Mouse (Mus musculus): ENCODE results near the gene Cnp. TPM values are rescaled to one million over a fixed set of nuclear protein-coding genes. Genes with fewer than 3 reads are reported as not detected.

The Cnp gene
- 155 TPM for polyA plus RNA-seq (2017; shearing (Covaris generic))

GRCm38 (mm10) chr11:100574708-100575483 lies at the start of gene Cnp:
Cnp (plus strand) TSS chr11:100574904.

GRCm38 (mm10) chr11:100527458-100528374 lies 47.0 kb upstream of the Cnp start, which contains the start of gene Acly:
Acly (minus strand) TSS chr11:100528000.

GRCm38 (mm10) chr11:100544832-100545745 lies 29.6 kb upstream of the Cnp start, which contains the start of gene Ttc25:
Ttc25 (plus strand) TSS chr11:100545607.

GRCm38 (mm10) chr11:100618761-100619484 lies 44.2 kb downstream of the Cnp start, which contains the start of gene Nkiras2:
Nkiras2 (plus strand) TSS chr11:100619244.

GRCm38 (mm10) chr11:100619982-100620381 lies 45.3 kb downstream of the Cnp start, which contains the start of gene Dnajc7:
Dnajc7 (minus strand) TSS chr11:100620168.

Other genes with a start within 250 kb of the Cnp start
- not detected for gene Gast, start 240.5 kb upstream of the Cnp start, polyA plus RNA-seq (2017; shearing (Covaris generic))
- gene Hap1, start 218.8 kb upstream of the Cnp start, polyA plus RNA-seq (2017; shearing (Covaris generic)), result 1.8 TPM
- gene Jup, start 177.1 kb upstream of the Cnp start, polyA plus RNA-seq (2017; shearing (Covaris generic)), result 3.7 TPM
- gene P3h4, start 160.1 kb upstream of the Cnp start, polyA plus RNA-seq (2017; shearing (Covaris generic)), result not detected
- not detected for gene Fkbp10, start 159.2 kb upstream of the Cnp start, polyA plus RNA-seq (2017; shearing (Covaris generic))
- 86.0 TPM for gene Nt5c3b, start 133.1 kb upstream of the Cnp start, polyA plus RNA-seq (2017; shearing (Covaris generic))
- not detected for gene Klhl10, start 133.0 kb upstream of the Cnp start, polyA plus RNA-seq (2017; shearing (Covaris generic))
- gene Klhl11, start 102.2 kb upstream of the Cnp start, polyA plus RNA-seq (2017; shearing (Covaris generic)), result 5.5 TPM
- gene Acly, start 46.9 kb upstream of the Cnp start, polyA plus RNA-seq (2017; shearing (Covaris generic)), result 201 TPM
- 0.63 TPM for gene Ttc25, start 29.3 kb upstream of the Cnp start, polyA plus RNA-seq (2017; shearing (Covaris generic))
- 13.6 TPM for gene Nkiras2, start 44.3 kb downstream of the Cnp start, polyA plus RNA-seq (2017; shearing (Covaris generic))
- 423 TPM for gene Dnajc7, start 45.3 kb downstream of the Cnp start, polyA plus RNA-seq (2017; shearing (Covaris generic))
- gene Zfp385c, start 117.6 kb downstream of the Cnp start, polyA plus RNA-seq (2017; shearing (Covaris generic)), result 0.55 TPM
- 12.3 TPM for gene Dhx58, start 129.4 kb downstream of the Cnp start, polyA plus RNA-seq (2017; shearing (Covaris generic))
- gene Kat2a, start 137.6 kb downstream of the Cnp start, polyA plus RNA-seq (2017; shearing (Covaris generic)), result 38.6 TPM
- gene Hspb9, start 138.9 kb downstream of the Cnp start, polyA plus RNA-seq (2017; shearing (Covaris generic)), result not detected
- 28.5 TPM for gene Rab5c, start 163.3 kb downstream of the Cnp start, polyA plus RNA-seq (2017; shearing (Covaris generic))
- gene Kcnh4, start 185.0 kb downstream of the Cnp start, polyA plus RNA-seq (2017; shearing (Covaris generic)), result 0.13 TPM
- gene Hcrt, start 188.0 kb downstream of the Cnp start, polyA plus RNA-seq (2017; shearing (Covaris generic)), result not detected
- gene Ghdc, start 196.1 kb downstream of the Cnp start, polyA plus RNA-seq (2017; shearing (Covaris generic)), result 2.6 TPM